Mouse (Mus musculus): Measurements from ENCODE around the gene P2rx7.

DNA sequence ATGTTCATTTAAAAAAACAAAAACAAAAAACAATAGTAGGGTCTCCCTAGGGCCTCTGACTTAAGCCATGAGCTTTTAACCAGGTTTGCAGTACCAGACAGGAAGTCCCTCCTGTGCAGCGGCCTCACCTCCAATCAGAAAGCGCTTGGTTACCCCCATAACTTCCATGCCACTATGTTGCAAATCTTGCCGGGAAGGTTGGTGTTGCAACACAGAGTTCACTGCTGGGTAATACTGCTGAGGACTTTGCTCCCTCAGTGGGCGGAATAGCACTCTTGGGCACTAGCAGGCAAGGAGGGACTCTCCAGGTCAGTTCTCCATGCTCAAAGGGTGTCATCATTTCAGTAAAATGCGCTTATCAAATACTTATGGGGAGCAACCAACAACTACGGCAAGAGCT lies 18.8 kb downstream of the P2rx7 start:
- TF ChIP-seq CTCF (IDR thresholded peaks at IDR 0.05; ENCODE audit: extremely low read depth, insufficient read depth, low read length) (no peak), POLR2A (IDR thresholded peaks at IDR 0.05; ENCODE audit: extremely low read depth, insufficient read depth, low read length) (no peak)

Measured in cortical plate, adult 2 months (tissue).